Mouse (Mus musculus) left cerebral cortex, adult 9 months (tissue): Measurements from ENCODE around the gene Kcnj15.

Source experiments
- DNase-seq, 2 experiments: peaks; one replicate each; pipeline ENCODE4 v3.0.0; 2022; ENCODE audit warnings: low spot score in 2 of 2

Gene Kcnj15

DNA sequence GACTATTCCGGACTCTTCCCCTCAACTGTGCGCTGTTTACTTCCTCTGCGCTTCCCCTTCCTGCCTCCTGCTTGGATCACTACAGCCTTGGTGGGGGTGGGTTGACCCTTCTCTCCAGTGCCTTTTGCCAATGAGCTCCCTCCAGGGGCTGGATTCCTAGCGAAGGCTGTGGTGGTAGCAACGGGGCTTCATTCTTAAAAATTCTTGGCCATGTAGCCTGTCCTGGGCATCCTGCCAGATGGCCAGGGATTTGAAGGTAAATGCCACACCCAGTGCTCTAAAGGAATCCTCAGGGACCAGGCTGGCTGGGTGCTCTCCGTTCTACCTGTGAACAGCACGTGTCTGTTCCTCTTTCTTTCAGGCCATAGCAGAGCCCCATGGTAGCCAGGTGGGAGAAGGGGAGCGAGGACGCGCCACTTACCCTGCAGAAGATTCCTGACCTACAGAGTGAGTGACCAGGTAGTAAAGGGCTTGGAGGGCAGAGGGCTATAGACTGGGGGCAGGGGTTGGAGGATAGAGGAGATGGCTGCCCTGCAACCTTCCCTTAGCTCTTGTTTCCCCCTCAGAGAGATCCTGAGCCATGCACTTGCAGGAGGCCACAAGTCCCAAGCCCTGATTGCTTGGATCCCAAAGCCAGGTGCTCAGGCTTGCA, 34.2 kb downstream of the Kcnj15 start:
- no peak for DNase-seq

DNA sequence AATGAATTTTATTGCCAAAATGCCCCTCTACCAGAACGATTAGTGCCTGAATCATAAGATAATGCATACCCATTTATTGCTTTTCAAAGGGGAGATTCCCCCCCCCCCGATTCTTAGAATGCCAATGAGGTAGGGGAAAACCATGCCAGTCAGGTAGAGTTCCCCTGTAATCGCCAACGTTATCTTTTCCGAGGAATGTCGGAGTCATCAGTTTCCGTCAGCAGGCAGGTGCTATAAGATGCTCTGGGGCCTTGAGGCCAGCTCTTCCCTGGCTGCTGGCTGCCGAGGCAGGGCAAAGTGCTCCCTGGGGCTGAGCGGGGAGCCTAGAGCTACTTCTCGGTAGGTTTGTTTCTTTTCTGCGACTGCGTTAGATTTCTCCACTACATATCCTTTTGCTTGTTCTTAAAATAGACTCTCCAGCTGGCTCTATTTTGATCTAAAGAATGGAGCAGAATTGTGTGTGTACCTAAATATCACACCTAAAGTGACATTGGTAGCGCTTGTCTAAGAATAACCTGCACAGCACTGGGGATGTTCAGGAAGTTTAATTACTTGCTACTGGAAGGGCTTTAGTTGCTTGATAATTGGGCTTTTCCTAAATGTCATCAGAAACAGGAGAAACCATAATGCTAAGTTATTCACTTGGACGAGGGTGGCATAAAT, 35.6 kb downstream of the Kcnj15 start:
- DNase-seq, result peak; percentile 8 to 12

DNA sequence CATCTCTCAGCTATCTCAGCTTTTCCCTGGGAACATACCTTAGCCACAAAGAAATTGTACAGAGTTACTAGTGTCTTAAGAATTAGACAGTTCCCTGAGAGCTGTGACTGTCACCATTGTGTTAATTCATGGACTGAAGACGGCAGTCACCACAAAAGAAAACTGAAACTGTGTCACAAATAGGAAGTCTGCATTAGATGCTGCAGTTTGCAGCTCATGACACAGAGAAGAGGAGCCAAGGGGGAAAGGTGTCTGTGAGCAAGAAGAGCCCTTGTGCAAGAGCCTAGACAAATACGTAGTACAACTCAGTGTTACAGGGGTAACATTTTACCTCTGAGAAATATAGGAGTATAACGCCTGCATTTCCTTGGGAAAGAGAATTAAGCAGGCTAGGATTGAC, 40.3 kb downstream of the Kcnj15 start:
- no peak for DNase-seq

DNA sequence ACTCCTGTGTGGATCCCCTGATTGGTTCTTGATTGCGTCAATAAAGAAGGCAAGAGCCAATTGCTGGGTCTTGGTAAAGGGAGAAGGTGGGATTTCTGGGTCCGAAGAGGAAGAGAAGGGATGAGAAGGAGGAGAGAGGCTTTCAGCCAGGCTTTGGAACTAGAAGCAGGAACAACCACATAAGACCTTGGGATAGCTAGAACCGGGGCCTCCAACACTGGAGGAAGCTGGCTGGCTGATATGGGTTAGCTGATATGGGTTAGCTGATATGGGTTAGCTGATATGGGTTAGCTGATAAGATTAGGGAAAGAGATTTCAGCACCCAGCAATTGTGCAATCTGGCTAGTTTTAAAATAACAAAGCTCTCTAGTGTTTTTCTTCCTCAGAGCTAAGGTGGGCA, 44.3 kb downstream of the Kcnj15 start:
- DNase-seq, result no peak

DNA sequence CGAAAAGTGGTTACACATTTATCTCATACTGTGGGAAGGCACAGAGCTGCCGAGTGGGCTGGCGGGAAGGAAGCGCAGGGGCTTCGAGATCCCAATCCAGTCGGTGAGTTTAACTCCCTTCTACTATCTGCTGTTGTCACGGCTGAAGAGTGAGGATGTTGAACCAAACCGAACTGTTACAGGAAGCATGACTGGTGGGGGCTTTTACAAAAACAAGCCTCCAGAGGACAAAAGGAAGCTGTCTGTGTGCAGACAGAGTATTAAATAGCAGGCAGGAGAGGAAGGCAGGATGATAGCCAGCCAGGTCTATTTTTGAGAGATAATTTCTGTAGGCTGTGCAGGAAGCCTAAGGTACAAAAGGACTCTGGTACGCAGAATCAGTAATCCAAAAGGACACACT, 46.3 kb downstream of the Kcnj15 start:
- DNase-seq, result no peak

DNA sequence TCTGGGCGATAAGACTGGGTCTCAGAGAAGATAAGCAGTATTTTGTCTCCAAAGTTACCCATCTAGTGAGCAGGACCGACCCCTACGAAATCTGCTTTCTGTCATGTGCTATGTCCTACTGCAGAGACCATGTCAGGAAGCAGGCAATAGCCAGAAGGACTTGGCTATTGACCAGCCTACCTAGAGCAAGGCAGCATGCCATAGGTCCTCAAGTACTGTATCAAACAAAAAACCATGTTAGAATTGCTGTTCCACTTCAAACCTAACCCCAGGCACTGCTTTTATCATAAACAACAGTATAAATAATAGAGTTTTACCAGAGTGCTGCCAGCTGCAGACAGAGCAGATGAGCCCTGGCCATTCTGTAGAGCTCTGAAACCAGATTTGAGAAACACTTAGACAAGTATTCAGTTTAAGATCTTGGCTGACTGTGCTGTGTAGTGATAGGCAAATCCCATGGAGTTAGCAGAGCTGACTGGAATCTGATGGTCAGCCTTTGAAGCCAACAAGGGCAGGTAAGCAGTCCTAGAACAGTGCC, 50.5 kb downstream of the Kcnj15 start:
- DNase-seq, result no peak

DNA sequence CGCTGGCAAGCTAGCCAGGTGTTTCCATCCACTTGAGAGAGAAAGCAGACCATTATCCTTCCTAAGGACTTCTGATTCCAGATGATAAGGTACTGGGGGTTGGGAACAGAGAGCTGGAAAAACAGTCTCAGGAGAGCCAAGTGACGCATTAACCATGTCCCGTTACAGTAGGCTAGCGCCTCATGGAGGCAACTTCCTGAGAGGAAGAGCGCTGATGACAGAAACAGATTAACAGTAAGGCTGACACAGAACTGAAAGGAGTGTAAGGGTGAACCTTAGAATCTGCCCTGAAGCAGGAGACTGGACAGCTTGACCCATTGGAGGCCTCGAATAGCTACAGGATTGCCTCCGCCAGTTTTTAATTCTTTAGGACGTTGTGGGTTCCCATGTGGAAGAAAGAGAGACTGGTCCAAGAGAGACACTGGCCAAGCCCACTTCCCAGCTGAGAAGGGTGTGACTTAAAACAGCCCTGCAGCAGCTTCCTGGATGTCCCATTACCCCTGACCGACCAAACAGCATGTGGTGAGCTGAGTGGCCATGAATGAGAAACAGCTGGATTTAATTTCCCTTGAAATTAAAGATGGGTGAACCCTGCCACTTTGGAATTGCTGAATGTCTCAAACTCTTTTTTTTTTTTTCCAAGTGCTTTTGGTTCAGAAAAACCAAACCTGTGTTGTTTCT, 64.7 kb downstream of the Kcnj15 start:
- no peak for DNase-seq

DNA sequence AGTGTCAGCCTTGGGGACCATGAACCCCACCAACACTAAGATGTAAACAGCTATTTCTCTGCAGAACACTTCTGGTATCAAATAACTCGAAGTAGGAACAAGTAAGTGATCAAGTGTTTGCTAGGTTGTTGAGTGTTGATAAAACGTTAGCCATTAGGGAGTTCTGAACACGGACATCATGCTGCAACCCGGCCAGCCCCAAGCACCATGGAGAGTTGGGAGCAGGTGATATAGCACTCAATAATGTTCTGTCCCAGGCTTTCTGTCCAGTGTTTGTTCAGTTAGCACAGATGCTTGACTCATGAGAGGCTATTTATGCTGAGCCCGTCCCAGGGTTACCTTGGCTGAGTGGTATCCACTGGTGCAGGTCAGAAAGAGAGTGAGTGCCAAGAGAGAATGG, 74.8 kb downstream of the Kcnj15 start:
- DNase-seq, result no peak

DNA sequence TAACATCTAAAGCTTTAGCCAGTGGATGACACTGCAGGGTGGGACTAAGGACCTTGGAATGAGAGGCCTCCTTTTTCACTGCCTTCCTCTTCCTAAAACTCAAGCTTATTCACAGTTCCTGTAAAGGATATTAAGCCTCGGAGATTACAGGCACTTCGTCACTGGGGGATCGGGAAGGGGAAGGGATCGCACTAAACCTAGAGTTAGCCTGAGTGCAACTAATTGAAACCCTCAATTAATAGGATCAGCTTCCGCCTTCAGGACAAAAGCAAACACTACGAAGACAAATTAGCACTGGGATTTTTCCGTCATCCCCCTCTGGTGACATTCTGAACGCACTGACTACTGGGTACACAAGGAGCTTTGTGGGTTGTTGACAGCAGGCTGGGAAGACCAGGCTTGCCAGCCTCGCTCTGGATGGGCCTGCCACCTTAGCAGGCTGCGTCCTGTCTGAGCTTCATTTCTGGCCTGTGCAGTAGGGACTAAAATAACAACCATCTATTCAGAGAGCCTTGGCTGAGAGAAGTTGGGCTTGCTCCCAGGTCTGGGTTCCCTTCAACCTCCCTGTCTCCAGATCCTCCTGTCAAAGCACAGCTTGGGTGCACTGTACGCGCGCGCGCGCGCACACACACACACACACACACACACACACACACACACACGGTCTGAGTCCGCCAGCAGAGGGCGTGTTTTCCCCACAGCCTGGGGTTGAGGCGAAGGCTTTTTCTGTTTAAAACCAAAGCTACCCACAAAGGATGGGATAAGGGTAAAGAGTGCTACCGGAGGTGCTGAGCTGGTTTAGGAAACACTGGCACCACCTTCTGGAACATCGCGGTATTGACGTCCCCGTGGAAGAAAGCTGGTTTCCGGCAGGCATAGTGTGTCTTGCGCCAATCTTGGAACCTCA, 83.8 kb downstream of the Kcnj15 start:
- peak; percentile 42 to 88 for DNase-seq

DNA sequence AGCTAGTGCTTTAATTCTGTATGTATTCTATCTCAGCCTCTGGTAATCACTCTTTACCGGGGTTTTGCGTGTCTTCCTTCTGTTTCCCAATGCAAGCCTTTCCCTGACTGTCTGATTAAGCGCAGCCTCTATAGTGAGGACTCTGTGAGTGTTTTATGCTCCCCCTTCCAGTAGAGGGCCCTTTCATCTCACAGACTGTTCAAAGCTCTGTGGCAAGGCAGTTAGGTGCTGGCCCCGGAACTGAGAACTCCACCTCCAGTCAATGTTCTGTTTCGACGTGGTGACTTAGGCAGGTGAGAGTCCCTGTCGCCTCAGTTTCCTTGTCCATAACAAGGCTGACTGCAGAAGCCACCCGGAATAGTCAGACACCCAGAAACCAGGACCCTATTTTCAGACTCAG, 84.7 kb downstream of the Kcnj15 start:
- DNase-seq, result no peak

DNA sequence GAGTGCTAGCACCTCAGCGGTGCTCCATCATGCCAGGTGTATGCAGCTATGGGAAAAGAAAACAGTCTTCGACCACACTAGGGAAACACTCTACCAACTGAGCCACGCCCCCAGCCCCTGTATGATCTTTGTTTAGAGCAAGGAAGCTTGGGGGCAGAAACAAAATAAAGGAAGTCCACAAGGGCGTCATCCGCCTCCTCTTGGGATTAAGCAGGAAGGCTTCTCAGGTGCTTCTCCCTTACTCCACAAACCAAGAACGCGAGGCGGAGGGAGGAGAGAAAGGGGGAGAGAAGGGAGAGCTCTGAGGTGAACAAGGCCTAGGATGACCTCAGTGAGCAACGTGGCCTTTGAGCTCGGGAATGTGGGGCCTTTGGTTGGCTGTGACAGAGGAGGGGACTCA, 87.6 kb downstream of the Kcnj15 start:
- no peak for DNase-seq

DNA sequence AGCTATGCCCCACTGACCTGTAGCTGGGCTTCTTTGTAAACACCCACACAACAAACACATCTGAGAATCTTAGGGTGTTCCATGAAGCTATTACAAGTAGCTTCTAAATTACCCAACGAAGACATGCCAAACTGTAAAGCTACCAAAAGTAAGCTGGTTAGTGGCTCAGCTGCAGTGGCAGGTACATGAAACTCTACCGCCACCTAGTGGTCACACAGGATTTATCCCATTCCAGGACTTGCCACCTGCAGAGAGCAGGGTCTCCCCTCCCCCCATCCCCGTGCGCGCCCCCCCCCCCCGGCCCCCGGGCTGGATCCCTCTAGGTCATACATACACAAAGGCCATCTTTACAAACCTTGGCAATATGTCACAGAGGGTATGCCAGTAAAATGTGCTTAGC, 88.5 kb downstream of the Kcnj15 start:
- DNase-seq, result peak; percentile 15 to 66

DNA sequence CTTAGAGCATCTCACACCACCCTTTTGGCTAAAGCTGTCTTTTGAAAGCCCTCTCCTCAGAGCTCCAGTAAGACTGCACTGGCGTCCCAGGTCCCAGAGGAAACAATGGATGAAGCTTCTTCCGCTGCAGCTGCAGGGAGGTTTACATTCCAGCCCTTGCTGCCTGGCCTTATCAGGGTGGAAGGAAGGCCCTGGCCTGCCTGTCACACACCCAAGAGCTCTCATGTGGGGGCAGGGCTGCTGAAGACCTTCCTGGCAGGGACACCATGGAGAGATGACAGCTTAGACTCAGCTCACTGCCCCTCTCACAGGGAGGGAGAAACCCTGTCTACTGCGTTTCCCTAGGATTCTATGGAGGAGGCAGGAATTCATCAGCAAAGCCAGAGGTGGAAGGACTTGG, 89.8 kb downstream of the Kcnj15 start:
- DNase-seq, result no peak

DNA sequence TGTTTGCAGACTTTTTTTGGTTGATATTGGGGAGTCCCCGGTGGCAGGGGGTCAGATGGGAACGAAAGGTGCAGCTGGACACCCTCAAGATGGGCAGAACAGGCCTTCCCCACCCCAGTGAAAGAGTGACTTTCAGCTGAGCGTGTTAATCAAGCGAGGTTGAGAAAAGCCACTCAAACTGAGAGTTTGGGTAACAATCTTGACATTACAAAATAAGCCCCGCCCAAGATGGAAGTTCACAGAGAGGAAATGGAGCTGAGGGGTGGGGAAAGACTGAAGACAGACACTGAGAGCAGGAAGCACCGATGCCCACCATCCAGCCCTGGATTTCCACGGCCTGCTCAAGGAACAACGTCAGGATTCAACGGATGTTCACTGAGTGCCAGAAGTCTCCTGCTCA, 91.2 kb downstream of the Kcnj15 start:
- no peak for DNase-seq

DNA sequence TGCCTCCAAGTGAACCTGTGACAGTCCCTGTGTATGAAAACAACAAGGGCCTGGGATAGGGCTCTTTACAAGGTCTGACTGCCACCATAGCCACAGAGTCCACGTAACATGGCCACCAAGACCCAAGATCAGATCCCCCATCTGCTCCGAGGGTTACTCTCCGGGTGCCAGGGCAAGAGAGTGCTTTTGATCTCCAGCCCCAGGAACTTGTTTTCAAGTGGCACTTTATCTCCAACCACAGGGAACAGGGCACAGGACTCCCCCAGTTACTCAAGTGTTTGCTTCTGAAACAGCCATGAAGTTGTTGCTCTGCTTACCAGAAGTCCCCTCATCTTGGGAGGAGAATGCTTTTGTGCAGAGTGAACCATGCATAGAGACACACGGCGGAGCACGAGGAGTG, 92.0 kb downstream of the Kcnj15 start:
- DNase-seq, result no peak

DNA sequence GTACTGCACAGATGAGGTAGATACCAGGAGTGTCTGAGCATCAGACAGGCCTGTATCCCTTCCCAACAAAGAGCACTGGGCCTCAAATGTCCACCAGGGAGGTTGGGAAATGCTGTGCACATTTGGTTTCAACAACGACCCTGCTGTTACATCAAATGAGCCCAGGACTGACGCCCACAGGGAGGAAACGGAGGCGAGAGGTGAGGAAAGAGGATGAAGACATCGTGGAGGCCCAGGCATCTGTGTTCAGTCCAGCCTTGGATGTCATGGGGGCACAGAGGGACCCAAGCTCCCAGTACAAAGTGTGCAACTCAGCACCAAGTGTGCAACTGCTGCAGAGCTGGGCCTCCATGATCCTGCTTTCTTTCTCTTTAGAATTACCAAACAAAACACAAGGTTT, 92.4 kb downstream of the Kcnj15 start:
- DNase-seq, result no peak
